Mouse (Mus musculus) thymus, adult 2 months (tissue): Measurements from ENCODE around the gene Irgm2. TPM values are rescaled to one million over a fixed set of nuclear protein-coding genes. Genes with fewer than 3 reads are reported as not detected.
"Not testable (repeated sequence)": the region's sequence is repeated elsewhere in the genome, so short reads cannot be mapped to it uniquely, and the experiment has no call there.

Source experiments
- DNase-seq: peaks from one replicate; pipeline ENCODE4 v3.0.0; 2021
- H3K27ac ChIP-seq: fragments of 200-500 bp; 2 replicates; pipeline ENCODE4 v1.5.1; 2012; ENCODE audit warnings: low read length, control low read depth; ENCODE audit not compliant: control insufficient read depth, insufficient read depth
- H3K27me3 ChIP-seq: fragments of 200-500 bp; 2 replicates; pipeline ENCODE4 v1.6.1; 2012; ENCODE audit warnings: mild to moderate bottlenecking, low read length, moderate library complexity, mixed read lengths; ENCODE audit not compliant: control insufficient read depth, insufficient read depth
- H3K36me3 ChIP-seq: fragments of 200-500 bp; 2 replicates; pipeline ENCODE4 v1.6.1; 2012; ENCODE audit warnings: mild to moderate bottlenecking, low read length, moderate library complexity; ENCODE audit not compliant: control insufficient read depth, insufficient read depth
- H3K4me1 ChIP-seq: fragments of 200-500 bp; replicated peaks from 2 replicates; pipeline ENCODE4 v1.6.1; 2012; ENCODE audit warnings: low read length; ENCODE audit not compliant: control insufficient read depth, insufficient read depth
- H3K4me3 ChIP-seq: fragments of 200-500 bp; 2 replicates; pipeline ENCODE4 v1.5.1; 2012; ENCODE audit warnings: mild to moderate bottlenecking, low read length, control low read depth, moderate library complexity; ENCODE audit not compliant: control insufficient read depth, insufficient read depth
- CTCF ChIP-seq: fragments of 200-500 bp; IDR thresholded peaks from 2 replicates; pipeline ENCODE4 v1.5.1; 2012; ENCODE audit warnings: mild to moderate bottlenecking, control low read depth, low read length, moderate library complexity, borderline replicate concordance; ENCODE audit not compliant: control insufficient read depth, poor library complexity, insufficient read depth; ENCODE audit errors: extremely low read depth
- POLR2A ChIP-seq: fragments of 200-500 bp; IDR thresholded peaks from 2 replicates; pipeline ENCODE4 v1.6.1; 2012; ENCODE audit warnings: mild to moderate bottlenecking, low read length, control low read depth, moderate library complexity; ENCODE audit not compliant: control insufficient read depth, poor library complexity, insufficient read depth; ENCODE audit errors: extremely low read depth
- WGBS: fragments of 180-500 bp; shearing (Covaris S2); methylation state at CpG from one replicate; pipeline ENCODE4 v1.1.7; 2018; 5-methylcytosine and 5-hydroxymethylcytosine counted together
- polyA plus RNA-seq: library from polyadenylated mRNA; depleted of rRNA; stranded (reverse); fragments of >200 nt; gene quantifications from 2 replicates; pipeline ENCODE4 v1.2.3, GENCODE M21; 2012

The Irgm2 gene
- polyA plus RNA-seq, 1 experiment, result 20.1 TPM

GRCm38 (mm10) chr11:58231156-58231555, 31.7 kb downstream of the Irgm2 start:
- WGBS, result 94% methylated on average over 8 of the region's 8 CpGs
- H3K4me3 ChIP-seq, result no peak overlapping the region

GRCm38 (mm10) chr11:58234551-58234950, 35.1 kb downstream of the Irgm2 start:
- not testable (repeated sequence) for H3K27me3 ChIP-seq, H3K4me3 ChIP-seq, H3K36me3 ChIP-seq, H3K27ac ChIP-seq, DNase-seq
- H3K4me1 ChIP-seq, result peaks cover 15% of the 10 kb centered on the region
- WGBS, result 96% methylated on average over 3 of the region's 3 CpGs

More at GRCm38 (mm10) chr11:58231156-58231555, 31.7 kb downstream of the Irgm2 start:
- Histone ChIP-seq H3K27ac (no peak overlapping the region), H3K4me1 (peaks cover 9% of the 10 kb centered on the region), H3K36me3 (no peaks in the 10 kb centered on the region), H3K27me3 (no peaks in the 10 kb centered on the region)
- no peak for DNase-seq
- TF ChIP-seq CTCF, result no peak
- TF ChIP-seq POLR2A, result no peak

- peak; percentile 57 for DNase-seq
- no peak for TF ChIP-seq POLR2A
- TF ChIP-seq CTCF, result peak; percentile 18; the same call in 1 of the 2 replicates
- Histone ChIP-seq H3K4me3 (no peak overlapping the region), H3K36me3 (no peaks in the 10 kb centered on the region), H3K27ac (no peak overlapping the region), H3K27me3 (no peaks in the 10 kb centered on the region), H3K4me1 (peaks cover 15% of the 10 kb centered on the region)
- WGBS, result 43% methylated on average over 6 of the region's 6 CpGs
These were observed 35.7 kb downstream of the Irgm2 start for GRCm38 (mm10) chr11:58235152-58235551.

GRCm38 (mm10) chr11:58238840-58239791, 39.7 kb downstream of the Irgm2 start:
- peak; percentile 46 for DNase-seq
- peak overlapping the region; percentile 19; the same call in 1 of the 2 replicates for H3K4me3 ChIP-seq
- H3K27me3 ChIP-seq, result no peaks in the 10 kb centered on the region
- no peak overlapping the region for H3K27ac ChIP-seq
- WGBS, result 9% methylated on average over 37 of the region's 37 CpGs
- peaks cover 7% of the 10 kb centered on the region for H3K4me1 ChIP-seq
- H3K36me3 ChIP-seq, result no peaks in the 10 kb centered on the region
- TF ChIP-seq CTCF, result no peak
- no peak for TF ChIP-seq POLR2A

- H3K27ac ChIP-seq, result no peak overlapping the region
- no peak for TF ChIP-seq CTCF
- 67% methylated on average over 4 of the region's 4 CpGs for WGBS
- no peak for DNase-seq
- H3K27me3 ChIP-seq, result no peaks in the 10 kb centered on the region
- no peaks in the 10 kb centered on the region for H3K36me3 ChIP-seq
- no peaks in the 10 kb centered on the region for H3K4me1 ChIP-seq
- no peak overlapping the region for H3K4me3 ChIP-seq
These were observed 47.9 kb downstream of the Irgm2 start for GRCm38 (mm10) chr11:58247294-58247693.

GRCm38 (mm10) chr11:58249203-58249981, 50.0 kb downstream of the Irgm2 start:
- H3K27ac ChIP-seq, result no peak overlapping the region
- no peaks in the 10 kb centered on the region for H3K36me3 ChIP-seq
- TF ChIP-seq POLR2A, result no peak
- TF ChIP-seq CTCF, result no peak
- H3K4me1 ChIP-seq, result no peaks in the 10 kb centered on the region
- 88% methylated on average over 7 of the region's 7 CpGs for WGBS
- H3K27me3 ChIP-seq, result no peaks in the 10 kb centered on the region
- no peak for DNase-seq
- H3K4me3 ChIP-seq, result no peak overlapping the region

GRCm38 (mm10) chr11:58250550-58250949, 51.1 kb downstream of the Irgm2 start:
- Histone ChIP-seq H3K4me1 (no peaks in the 10 kb centered on the region), H3K4me3 (no peak overlapping the region), H3K27me3 (no peaks in the 10 kb centered on the region), H3K27ac (no peak overlapping the region), H3K36me3 (no peaks in the 10 kb centered on the region)
- no peak for DNase-seq
- no peak for TF ChIP-seq CTCF
- TF ChIP-seq POLR2A, result no peak
- WGBS, result 87% methylated on average over 5 of the region's 5 CpGs
